Mouse (Mus musculus) frontal cortex, postnatal 10 days (tissue): ENCODE results near the gene Dnajc6.

ENCODE experiments used
- DNase-seq, 2 experiments: peaks; one replicate each; pipeline ENCODE4 v3.0.0; 2022; ENCODE audit warnings: low spot score in 2 of 2, mixed read lengths in 1 of 2

The Dnajc6 gene

DNA sequence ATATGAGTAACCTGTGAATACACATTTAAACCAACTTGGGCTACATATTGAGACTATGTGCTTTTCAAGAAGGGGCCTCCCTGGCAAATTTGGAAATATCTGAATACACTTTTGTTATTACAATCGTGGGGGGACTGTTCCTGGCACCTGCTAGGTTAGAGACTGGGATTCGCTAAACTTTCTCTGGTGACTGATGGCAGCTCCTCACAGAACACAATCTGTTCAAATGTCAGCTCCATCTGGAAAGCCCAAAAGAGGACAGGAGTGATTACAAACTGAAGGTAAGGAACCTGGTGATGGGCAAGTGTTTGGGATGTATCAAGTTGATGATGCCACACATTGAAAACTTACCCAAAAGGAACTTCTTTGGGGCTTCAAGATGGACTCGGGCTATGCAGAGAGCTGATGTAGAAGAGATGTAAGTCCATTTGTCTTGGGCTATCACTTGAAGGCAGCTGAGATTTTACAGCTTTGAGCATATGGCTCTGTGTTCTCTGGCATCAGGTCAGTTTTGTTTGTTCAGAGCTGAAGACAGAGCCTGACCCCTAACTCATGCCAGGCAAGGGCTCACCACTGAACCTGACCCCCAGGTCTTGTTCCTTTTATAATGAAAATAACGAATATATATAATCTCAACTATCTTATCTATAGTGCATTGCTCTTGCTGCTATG, 68.4 kb downstream of the Dnajc6 start:
- DNase-seq = no peak

DNA sequence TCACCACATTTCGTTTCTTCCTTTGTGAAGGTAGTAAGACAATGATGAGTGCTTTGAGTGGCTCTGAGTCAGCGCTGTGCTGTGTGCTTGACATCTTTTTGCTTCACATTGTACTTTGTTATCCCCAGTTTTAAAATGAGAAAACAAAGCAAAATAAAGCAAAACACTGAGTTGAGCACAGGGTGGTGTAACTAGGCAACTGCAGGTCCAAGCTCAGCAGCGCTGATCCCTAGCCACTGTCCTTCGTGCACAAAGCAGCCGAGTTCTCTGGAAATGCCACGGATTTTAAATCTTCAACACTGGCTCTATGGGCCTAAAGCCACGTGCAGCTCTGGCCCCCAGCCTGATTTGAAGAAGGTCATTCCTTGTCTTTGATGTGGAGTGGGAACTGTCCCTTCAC, 72.6 kb downstream of the Dnajc6 start:
- no peak for DNase-seq

DNA sequence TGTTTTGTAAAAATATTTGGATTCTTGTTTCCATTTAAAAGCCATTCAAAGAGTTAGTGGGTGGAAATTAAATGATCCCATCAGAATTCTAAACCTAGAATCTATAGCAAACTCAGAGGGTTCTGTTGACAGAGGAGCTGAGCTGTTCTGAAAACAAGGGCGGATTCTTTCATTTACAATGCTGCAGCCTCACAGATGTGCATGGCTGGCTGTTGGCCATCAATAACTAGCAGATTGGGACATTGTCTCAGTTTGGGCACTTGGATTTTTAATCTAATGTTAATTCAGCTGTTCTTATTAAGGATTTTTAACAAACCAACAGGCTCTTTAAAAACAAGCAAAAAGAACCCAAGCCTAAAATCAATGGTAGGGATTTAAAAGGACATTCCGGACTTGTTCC, 75.7 kb downstream of the Dnajc6 start:
- DNase-seq = no peak

DNA sequence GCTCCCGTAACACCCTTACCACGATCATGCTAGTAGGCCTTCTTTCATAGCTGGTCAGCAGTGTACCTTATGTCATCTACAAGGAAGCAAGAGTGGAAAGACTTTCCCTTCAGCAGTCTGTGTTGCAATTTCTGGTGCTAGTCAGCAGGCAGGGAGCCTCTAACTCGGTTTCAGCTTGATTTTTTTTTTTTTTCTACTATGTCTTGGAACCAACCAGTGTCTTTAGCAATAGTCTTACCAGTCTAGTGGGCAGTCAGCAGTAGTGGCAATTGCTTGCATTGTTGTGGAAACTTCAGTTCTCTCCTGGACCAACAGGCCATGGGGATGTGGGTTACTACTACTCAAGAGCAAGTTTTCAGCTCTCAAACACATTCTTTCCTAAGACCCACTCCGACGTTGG, 78.9 kb downstream of the Dnajc6 start:
- DNase-seq = no peak

DNA sequence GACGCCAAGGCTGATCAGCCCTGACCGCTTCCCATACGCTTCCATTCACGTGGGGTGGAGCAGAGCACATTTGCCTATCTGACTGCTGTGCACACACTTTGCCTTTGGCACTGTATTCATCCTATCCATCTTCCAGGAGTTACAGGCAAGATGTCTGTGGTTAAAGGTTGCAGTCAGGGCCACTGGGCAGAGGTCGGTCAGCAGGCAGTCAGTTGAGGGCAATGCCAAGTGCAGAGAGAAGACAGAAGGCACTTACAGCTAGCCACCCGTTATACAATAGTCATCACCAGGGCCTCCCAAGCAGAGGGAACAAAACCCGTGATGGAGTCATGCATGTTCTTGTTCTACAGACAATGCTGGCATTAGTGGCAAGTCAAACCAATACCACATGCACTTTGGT, 82.3 kb downstream of the Dnajc6 start:
- DNase-seq = no peak

DNA sequence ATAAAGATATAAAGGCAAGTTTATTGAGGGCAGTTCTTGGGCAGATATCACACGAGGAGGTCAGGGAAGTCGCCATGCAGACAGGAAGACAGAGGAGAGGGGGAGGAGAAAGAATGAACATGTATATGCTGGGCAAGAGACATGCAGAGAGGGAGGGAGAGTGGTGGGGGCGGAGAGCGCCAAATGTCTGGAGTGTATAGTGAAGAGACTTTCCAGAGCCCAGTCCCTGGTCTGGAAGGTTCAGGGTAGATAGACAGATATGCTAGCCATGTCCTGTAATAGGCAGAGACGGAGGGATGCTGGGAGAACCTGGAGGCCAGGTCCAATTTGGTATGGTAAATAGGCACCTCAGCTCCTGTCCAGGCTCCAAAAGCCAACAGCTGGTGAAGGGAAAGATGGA, 83.1 kb downstream of the Dnajc6 start:
- no peak for DNase-seq

DNA sequence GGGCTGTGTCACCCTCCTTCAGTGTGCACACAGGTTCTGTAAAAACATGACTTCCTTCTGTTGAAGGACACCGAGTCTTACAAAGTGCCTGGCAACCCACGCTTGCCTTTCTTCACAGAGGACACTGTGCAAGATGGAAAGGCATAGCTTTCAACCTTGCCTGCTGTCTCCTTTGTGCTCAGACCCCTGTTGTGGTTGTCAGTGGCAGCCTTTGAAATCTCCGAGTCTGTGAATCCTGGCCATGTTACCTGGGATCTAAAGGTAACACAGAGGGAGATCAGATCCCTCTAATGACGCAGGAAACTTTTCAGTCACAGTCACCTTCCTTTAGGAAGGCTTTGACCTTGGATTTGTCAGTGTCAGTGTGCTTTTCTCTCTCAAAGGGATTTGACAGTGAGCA, 84.7 kb downstream of the Dnajc6 start:
- no peak for DNase-seq

DNA sequence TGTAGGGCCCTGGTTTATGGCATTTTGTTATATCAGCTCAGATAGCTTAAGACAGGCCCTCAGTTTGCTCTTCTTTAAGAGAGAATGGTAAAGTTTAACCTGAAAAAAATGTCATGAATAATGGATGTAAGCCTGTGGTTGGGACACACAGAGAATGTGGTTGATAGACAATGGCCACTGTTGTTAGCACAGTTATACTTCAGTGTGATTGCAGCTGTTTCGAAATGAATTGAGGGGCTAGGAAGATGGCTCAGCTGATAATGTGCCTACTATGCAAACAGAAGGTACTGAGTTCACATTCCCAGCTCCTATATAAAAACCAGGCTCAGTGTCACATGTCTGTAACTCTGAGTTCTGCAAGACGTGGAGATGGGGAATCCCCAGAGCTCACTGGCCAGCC, 86.4 kb downstream of the Dnajc6 start:
- DNase-seq = no peak

DNA sequence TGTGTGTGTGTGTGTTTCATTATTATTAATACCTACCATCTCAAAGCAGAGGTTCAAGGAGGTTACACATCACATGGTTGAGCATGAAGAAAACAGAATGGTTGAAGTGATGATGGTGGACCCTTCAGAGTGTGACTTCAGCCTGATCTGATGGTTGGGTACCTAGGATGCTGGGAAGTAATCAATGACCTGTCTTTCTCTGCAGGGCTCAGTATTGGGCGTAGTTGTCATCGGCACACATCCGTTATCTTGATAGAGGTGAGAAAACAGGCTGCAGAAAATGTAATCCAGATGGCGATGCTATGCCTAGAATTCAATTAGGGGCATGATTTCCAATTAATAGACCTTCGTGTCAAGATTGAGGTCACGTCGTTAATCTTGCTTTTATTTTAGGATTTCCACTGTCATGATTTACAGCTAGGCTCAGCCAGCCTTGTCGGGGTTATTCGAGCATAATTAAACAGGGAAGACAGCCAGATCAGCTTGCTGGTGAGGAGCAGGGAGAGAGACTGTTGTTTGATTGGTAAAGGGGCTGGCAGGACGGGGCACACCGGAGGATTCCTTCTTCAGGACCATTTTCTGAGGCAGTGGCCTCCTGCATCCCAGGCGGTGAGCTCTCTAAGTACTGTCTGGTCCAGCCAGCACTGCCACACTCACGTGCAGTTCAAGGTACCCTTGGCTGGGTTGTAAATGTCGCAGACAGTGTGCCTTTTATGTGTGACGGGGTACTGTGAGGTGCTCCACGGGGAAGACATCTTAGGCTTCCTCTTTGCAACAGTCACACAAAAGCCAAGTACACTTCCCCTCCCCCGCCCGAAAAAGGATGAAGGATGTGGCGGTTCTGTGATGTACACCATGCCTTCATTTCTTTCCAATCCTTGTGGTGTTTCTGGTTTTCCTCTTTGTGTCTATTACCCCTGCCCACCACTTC, 88.3 kb downstream of the Dnajc6 start:
- DNase-seq = no peak

DNA sequence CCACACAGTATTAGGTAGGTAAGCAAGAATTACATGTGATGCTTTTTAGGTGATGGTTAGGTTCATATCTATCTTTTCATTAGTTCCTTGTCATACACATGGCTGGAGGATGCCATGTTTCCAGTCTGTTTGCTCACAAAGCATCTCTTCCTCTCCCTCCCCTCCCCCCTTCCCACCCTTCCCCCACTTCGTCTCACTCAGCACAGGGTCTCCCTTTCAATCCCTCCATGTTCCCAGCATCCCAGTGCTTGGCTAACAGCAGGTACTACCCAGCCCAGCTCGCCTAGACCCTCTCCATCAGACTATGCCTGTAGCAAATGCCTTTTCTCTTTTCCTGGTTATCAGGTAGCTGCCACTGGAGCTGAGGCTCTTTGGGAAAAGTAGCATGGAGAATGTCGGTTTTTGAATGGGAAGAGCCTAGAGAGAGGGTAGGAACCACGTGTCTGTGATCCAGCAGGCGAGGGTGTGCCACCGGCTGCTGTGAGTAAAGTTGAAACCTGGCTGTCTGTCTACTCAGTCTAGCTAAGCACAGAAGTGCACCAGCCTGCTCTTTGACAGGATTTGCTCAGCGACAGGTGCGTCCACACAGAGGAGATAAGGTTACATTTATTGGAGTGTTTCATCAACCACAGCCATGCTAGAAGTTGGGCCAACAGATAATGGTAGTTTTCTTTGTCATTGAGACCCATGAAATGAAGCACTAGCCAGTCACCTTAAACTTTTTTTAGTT, 89.2 kb downstream of the Dnajc6 start:
- no peak for DNase-seq

DNA sequence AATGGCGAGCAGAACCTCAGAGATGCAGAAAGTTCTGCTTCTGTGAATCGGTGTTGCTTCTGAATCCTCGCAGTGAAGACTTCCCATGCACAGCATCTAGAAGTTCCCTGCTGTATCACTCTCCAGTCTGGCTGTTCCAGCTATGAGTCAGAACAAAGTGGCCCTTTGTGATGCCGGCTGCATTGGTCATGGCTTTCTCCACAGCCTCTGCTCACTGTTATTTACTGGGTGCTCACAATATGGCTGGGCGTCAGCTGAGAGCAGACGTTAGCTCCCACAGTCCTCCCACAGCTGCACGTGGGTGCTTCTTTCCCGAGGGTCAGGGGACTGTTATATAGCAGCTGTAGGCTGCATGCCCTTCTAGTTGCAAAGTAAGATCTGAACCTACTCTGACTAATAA, 92.5 kb downstream of the Dnajc6 start:
- DNase-seq = no peak

DNA sequence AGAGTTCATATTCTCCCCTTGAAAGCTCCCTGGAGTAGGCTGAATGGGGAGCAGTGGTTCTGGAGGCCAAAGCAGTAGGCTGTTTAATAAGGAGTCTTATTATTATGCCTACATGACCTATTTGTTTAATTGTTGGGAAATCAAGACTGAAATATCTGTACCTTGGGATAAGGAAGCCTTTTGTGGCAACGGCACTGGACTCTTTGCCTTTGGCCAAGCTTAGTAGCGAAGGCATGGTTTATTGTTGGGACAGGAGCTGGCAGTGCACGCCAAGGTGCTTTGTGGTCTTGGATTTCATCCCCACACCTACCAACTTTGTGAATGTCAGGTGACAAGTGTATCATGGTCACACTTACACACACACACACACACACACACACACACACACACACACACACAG, 93.3 kb downstream of the Dnajc6 start:
- no peak for DNase-seq

DNA sequence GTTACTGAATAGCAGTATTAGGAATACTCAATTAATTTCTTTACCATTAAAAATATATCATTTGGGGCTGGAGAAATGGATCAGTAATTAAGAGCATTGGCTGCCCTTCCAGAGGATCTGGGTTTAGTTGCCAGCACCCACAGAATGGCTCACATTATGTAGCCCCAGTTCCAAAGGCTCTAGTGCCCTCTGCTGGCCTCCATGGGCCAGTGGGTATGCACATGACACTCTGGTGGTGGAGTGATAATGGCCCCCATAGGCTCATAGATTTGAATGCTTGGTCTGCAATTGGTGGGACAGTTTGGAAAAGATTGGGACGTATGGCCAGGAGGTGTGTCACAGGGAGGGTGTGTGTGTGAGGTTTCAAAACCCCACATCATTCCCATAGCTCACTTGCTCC, 95.0 kb downstream of the Dnajc6 start:
- DNase-seq = no peak

DNA sequence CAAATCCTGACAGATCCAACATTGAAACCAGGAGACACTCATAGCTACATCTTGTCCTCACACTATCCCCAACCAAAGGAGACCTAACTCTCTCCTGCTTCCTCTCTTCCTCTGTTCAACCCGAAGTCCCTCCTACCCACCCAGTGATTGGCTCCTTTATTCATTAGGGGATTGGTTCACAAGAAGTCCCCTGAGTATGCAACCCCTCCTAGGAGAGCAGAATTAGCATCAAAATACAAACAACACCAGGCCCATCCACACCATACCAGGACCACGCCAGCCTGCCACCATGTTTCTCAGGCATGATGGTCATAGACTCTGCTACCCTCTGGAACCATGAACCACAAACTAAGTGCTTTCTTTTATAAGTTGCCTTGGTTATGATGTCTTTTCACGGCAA, 96.0 kb downstream of the Dnajc6 start:
- DNase-seq = no peak

DNA sequence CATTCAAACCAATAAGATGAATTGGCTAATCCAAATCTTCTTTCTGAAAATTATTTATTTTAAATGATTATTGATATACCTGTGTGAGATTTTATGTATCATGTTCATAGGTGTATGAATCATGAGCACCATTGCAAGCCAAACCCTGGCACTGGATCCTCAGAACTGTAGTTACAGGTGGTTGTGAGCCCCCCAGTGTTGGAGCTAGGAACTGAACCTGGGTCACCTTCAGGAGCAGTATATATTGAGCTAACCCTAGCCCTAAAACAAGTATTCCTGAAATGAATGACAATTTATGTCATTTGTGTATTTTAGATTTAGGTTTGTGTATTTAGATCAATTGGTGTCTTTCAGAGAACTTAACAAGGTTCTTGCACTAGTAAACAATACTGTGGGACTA, 105.3 kb downstream of the Dnajc6 start:
- DNase-seq = no peak

DNA sequence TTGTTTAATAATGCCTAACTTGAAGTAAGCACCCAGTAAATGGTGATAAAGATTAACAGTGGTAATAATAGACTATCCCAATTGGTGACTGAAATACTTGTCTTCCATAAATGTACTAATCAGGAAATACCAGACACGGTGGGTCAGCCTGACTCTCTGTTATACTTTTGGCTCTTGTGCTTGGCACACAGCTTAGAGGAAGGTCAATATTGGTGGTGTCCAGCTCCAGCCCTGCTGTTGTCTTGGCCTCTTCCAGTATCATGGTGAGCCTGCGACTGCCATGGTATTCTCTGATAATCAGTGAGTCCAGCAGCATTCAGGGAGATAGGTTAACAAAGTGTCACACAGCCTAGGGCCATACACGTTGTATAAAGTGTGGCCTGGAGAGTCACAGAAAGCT, 107.2 kb downstream of the Dnajc6 start:
- no peak for DNase-seq

DNA sequence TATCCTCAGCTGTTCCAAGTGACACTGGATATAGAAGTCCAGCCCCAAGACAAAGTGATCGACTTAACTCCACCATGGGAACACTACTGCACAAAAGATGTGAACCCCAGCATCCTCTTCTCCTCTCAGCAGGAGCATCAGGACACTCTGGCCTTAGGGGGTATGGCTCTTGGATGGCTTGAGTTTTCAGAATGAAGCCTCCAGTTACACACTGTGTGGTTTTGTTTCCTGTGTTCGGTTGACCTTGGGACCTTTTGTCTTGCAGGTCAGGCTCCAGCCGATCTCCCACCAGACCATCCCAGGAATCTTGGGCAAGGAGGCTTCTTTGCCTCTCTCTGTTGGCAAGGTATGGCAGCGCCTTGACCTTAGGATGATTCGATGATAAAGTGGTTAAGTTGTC, 120.1 kb downstream of the Dnajc6 start:
- no peak for DNase-seq

DNA sequence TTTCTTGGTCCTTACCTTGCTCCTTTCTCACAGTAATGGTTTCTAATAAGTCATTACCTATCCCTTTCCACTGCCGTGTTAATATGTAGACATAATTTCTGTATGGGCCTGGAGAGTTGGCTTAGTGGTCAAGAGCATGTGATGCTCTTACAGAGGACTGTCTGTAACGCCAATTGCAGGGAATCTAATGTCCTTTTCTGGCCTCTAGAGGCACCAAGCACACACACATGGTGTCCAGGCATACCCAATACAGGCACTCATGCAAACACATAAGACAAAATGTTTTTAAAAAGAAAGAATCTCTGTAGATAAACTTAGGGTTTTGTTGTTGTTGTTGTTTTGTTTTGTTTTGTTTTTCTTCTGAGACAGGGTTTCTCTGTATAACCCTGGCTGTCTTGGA, 121.3 kb downstream of the Dnajc6 start:
- no peak for DNase-seq

DNA sequence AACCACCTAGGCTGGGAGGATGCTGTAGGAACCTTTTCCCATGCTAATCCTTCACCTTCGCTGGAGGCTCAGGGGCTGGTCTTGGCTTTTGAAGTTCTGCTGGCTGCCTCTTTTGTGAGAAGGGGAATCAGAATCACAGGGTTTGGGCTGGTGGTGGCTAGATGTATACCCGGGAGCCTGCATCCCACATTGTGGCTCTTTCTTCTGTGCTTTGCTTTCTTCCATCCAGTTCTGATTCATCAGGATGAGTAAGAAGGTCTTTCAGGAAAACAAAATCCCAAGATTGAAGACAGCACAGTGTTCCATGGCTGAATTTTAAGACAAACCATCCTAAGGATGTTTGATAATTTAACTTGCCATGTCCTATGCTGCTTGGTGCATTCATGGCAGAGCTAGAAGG, 123.8 kb downstream of the Dnajc6 start:
- DNase-seq = no peak

DNA sequence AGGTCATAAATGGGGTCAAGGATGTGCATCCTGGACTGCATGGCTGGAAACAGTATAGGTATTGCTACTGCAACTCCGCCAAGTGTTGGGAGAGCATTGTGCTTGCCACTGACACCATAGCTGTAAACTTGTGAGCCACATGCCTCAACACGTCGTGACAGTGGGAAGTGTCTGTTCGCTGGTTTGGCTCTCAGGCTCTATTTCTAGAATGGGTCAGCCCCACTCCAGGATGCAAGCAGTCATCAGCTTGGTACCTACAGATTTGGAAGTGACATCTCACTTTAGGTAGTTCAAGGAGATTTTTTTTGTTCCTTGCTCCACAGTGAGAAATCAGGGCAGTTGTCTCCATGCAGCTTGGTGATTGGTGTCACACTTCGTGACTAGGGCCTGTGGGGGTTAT, 124.8 kb downstream of the Dnajc6 start:
- DNase-seq = no peak

DNA sequence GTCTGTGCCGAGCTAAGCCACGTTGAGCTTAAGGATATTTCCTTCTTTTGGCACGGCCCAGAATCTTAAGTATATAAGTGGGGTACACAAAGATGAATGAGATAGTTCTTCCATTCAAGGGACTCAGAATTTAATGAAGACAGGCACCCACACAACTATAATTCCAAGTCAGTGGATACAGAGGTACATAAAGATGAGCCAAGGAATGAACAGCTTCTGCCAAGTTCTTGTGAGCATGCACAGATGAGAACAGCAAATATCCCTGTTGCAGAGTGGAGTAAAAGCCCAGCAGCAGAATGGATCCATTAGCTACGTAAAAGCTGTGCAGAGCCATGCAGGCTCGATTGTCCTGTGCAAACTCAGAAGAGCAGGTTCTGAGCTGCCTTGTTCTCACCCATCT, 128.8 kb downstream of the Dnajc6 start:
- no peak for DNase-seq

DNA sequence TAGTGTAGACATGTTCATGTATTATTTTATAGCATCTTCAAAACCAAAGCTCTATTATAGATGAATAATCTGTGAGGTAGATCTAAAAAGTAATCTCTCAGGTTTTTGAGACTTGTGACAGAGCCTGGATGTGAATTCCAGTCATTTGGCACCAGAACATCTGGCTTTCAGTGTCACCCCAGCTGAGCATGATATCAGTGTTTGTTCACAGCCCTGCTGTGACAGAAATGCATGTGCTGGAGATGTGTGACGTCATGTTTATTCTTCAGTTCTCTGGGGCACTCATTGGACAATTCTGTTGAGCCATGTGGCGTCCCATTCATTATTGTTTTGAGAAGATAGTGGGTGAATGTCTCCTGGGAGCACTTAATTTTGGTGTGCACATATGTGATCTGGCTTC, 139.1 kb downstream of the Dnajc6 start:
- no peak for DNase-seq

DNA sequence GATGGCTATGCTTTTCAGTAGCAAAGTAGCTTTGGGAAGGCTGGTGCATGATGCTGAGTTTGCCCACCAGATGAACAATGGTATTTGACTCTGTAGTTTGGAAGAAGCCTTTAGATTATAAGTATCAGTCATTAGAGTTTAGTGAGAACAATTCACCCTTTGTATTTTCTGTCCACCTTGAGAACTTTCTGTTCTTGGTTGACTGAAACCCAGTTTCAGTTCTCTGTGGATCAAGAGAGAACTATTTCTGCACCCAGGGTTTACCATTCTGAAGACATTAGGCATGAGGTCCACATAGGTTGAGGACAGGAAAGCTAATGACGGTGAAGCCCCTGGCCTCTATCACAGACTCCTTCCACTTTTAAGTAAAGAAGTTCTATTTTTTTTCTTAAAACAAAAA, 141.0 kb downstream of the Dnajc6 start:
- no peak for DNase-seq
